Mouse (Mus musculus) megakaryocyte progenitor cell, adult 5-6 weeks (primary cell): ENCODE results near the gene Themis2. TPM values are rescaled to one million over a fixed set of nuclear protein-coding genes. Genes with fewer than 3 reads are reported as not detected.

Source experiments
- ATAC-seq: replicated peaks from 2 replicates; pipeline ENCODE4 v1.8.0; 2016; ENCODE audit warnings: mild to moderate bottlenecking, moderate TSS enrichment, inconsistent platforms; ENCODE audit not compliant: poor library complexity
- total RNA-seq, 2 experiments: library from RNA; stranded (forward) in 1 of 2; stranded (reverse) in 1 of 2; fragments of 157-497, 149-512 nt in 1 of 2; fragments of 200-1000 nt in 1 of 2; gene quantifications; 2 replicates each; pipeline versions ENCODE4 v1.2.3 to v1.2.4; 2015 to 2017

Gene Themis2
- total RNA-seq (2015) (27.5 and 35.0 TPM in 2 replicates), total RNA-seq (2017) (18.9 and 23.6 TPM in 2 replicates)

- ATAC-seq = peak; percentile 70
These were observed at the start of gene Themis2 for GRCm38 (mm10) chr4:132796196-132796886. Gene Themis2 (minus strand): TSS chr4:132796387.

GRCm38 (mm10) chr4:132843705-132844071 lies 47.5 kb upstream of the Themis2 start:
- ATAC-seq = no peak

GRCm38 (mm10) chr4:132842970-132843704 lies 47.0 kb upstream of the Themis2 start, which contains the start of gene Ppp1r8:
Gene Ppp1r8 (minus strand): TSS chr4:132843169.
- peak; percentile 99 for ATAC-seq

DNA sequence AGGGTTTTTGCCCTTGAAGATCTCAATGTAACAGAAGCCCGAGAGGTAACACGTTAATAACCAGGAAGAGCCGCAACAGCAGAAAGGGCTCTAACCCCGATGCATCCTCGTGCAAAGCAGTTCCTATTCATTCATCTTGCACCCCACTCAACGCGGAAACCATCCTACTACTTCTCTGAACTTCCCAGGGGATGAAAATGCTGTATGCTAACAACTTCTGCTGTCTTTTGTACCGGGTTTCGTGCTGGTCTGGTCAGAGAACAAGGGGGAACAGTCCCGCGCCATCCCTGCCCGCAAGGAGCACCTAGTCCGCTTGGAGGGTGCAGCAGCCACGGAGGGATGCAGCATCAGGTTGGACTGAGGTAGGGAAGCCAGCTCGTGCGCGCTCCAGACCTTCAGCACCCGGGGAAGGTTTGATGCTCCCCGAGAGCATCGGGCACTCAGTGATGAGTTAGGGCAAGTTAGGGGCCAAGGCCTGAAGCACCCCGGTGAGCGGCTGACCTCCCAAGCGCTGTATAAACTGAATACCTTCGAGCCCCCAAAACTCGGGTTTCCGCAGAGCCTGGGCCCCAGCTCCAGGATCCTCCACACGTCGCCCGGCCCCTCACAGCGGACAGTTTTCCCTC lies 46.2 kb upstream of the Themis2 start:
- peak; percentile 41 for ATAC-seq

GRCm38 (mm10) chr4:132841493-132841892 lies 45.3 kb upstream of the Themis2 start:
- no peak for ATAC-seq

- peak; percentile 97 for ATAC-seq
These were observed 27.6 kb upstream of the Themis2 start for GRCm38 (mm10) chr4:132823614-132824366.

DNA sequence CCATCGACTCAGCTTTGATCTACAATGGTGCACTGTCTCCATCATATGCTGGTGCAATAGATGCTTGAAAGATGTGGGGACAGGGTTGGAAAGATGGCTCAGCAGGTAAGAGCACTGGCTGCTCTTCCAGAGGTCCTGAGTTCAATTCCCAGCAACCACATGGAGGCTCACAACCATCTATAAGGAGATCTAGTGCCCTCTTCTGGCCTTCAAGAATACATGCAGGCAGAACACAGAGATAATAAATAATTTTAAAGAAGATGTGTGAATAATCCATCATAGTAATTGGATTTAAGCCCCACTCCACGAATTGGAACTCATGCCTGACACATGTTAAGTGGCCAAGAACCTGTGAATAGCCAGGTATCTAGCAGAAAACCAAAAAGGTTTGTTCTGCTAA lies 22.3 kb upstream of the Themis2 start:
- no peak for ATAC-seq

DNA sequence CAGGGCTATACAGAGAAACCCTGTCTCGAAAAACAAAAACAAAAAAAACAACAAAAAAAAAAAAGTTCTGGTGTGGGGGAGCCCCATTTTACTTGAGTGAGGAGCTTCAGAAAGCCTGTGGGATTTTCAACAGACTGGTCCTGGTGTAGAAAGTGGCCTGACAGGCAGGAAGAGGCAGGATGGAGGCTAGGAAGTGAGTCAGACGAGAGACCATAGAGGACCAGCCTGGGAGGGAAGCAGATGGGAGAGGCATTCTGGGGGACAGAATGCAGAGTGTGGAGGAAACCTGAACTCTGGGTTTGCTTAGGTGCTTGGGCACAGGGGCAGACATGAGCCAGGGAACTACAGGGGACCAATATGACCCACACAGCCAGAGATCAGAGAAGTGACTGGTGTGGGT lies 20.7 kb upstream of the Themis2 start:
- ATAC-seq = no peak

GRCm38 (mm10) chr4:132816404-132816803 lies 20.2 kb upstream of the Themis2 start:
- ATAC-seq = peak; percentile 85

GRCm38 (mm10) chr4:132809621-132810020 lies 13.4 kb upstream of the Themis2 start:
- ATAC-seq = peak; percentile 62

- peak; percentile 56 for ATAC-seq
These were observed 11.8 kb upstream of the Themis2 start for GRCm38 (mm10) chr4:132807771-132808641.

GRCm38 (mm10) chr4:132806620-132807191 lies 10.5 kb upstream of the Themis2 start:
- no peak for ATAC-seq

DNA sequence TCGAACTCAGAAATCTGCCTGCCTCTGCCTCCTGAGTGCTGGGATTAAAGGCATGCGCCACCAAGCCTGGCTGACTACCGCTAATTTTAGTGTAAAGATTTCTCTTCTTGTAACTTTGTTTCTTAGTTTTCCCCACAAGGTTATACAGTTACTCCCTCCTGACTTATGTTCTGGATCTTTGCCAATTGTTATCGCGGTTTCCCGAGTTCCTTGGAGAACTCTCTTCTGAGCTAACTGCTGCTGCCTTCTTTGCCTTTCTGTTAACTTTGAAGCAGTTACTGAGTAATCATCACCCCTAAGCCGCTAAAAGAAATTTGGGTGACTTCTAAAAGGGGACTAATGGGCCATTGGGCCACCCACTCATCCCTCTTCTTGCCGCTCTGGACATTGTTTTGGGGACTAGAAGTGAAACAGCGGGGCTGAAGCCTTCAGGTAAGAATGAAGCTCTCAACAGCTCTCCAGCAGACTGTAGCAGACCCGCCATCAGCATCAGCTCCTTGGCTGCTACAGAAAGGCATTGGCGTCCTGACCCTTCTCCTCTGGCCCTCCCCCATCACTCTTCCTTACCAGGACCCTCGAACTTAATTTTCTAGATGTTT lies 9.5 kb upstream of the Themis2 start:
- ATAC-seq = 0 out of 2 replicates have a peak, but pooled peaks have one; percentile 19

GRCm38 (mm10) chr4:132805146-132805545 lies 9.0 kb upstream of the Themis2 start:
- ATAC-seq = no peak

DNA sequence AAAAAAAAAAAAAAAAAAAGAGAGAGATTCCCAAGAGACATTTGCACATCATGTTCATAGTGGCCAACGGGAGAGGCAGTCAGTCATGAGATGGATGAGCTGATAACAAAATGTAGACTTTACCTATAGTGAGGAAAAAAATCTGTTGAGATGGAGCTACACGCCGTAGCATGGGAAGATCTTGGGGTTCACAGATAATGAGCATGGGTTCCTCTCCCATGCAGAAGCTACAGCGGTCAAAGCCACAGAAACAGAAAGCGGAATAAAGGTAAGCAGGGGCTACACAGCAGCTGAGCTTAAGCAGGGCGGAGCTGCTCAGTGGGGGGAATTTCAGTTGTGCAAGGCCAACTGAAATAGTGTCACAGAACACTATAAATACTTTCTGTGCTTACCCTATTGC lies 8.1 kb upstream of the Themis2 start:
- ATAC-seq = peak; percentile 53

GRCm38 (mm10) chr4:132803876-132804275 lies 7.7 kb upstream of the Themis2 start:
- ATAC-seq = no peak

DNA sequence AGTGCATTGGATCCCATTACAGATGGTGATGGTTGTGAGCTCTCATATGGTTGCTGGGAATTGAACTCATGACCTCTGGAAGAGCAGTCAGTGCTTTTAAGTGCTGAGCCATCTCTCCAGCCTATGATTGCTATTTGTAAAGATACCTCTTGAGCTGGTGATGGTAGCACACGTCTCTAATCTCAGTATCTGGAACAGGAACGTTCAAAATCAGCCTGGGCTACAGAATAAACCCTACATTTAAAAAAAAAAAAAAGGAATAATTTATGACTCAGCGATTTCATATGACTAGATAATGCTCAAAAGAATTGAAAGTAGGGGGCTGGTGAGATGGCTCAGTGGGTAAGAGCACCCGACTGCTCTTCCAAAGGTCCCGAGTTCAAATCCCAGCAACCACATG lies 7.0 kb upstream of the Themis2 start:
- no peak for ATAC-seq

- peak; percentile 26 for ATAC-seq
These were observed 6.0 kb upstream of the Themis2 start for GRCm38 (mm10) chr4:132802171-132802637.
